ENCODE assay signal across 14 mouse cellular contexts in genomic region chr16:66643606-66644005, GRCm38 (mm10).
"Had no signal": no experiment of that assay in that cellular context is flagged by ENCODE, and none has a peak within 500 bp of the region (broad histone marks: within the 10 kb centered on the region; RNA-seq: fewer than 3 reads in every experiment).

No protein-coding gene starts in this region.

- H3K36me3 ChIP-seq: liver, embryonic 15.5 days; midbrain, embryonic 15.5 days; neural tube, embryonic 12.5 days had no signal

- H3K9ac ChIP-seq: liver, embryonic 15.5 days; midbrain, embryonic 15.5 days; neural tube, embryonic 12.5 days had no signal

- H3K4me2 ChIP-seq: liver, embryonic 15.5 days; midbrain, embryonic 15.5 days; neural tube, embryonic 12.5 days had no signal

- ATAC-seq: intestine, postnatal 0 days; midbrain, embryonic 15.5 days had no signal

- DNase-seq: kidney, adult 8-10 months; kidney, postnatal 25 days; layer of hippocampus, adult 9-11 months; lung, adult 2 months; lung, postnatal 36 days; retina, postnatal 1 day; right cerebral cortex, postnatal 4 days; spleen, adult 18-20 months; thymus, adult 2 months; thymus, postnatal 25 days had no signal

- H3K27ac ChIP-seq: liver, embryonic 15.5 days; midbrain, embryonic 15.5 days; neural tube, embryonic 12.5 days had no signal

- H3K27me3 ChIP-seq: liver, embryonic 15.5 days; midbrain, embryonic 15.5 days; neural tube, embryonic 12.5 days had no signal

- H3K4me1 ChIP-seq: liver, embryonic 15.5 days; midbrain, embryonic 15.5 days; neural tube, embryonic 12.5 days had no signal

- H3K9me3 ChIP-seq: liver, embryonic 15.5 days; midbrain, embryonic 15.5 days; neural tube, embryonic 12.5 days had no signal

- H3K4me3 ChIP-seq: liver, embryonic 15.5 days; midbrain, embryonic 15.5 days; neural tube, embryonic 12.5 days had no signal
